19 mouse cellular contexts compared by ENCODE assay signal in the genomic region with DNA sequence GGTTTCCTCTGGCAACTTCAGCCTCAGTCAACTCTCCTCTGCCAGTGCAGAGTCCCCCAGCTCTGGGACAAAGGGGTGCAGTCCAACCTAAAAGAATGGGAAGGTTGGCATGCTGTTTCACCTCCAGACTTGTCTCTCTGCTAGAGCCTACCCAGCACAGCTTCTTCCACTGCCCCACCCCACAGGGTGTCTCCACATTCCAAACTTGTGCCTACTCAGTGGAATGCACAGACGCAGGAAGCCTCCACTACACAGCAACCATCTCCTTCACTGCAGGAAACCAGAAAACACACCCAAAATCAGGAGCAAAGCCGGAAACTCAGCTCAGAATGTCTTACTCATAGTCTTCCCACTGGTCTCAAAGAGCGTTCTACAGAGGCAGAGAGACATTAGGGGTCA. TPM values are rescaled to one million over a fixed set of nuclear protein-coding genes. Genes with fewer than 3 reads are reported as not detected.
DNase-seq lines count a peak whose midpoint lies in the region; ATAC-seq and TF ChIP-seq lines count a peak whose summit lies in the region.
"Had no signal": no experiment of that assay in that cellular context is flagged by ENCODE, and none has a peak within 500 bp of the region (broad histone marks: within the 10 kb centered on the region; RNA-seq: fewer than 3 reads in every experiment).

No protein-coding gene starts in this region.

- TF ChIP-seq CTCF in kidney, adult 2 months (conservative IDR thresholded peaks at IDR 0.05; ENCODE audit: insufficient read depth, insufficient read length, low read depth, low read length): no peak

- peak; percentile 53; the same call in 1 of the 2 replicates for ATAC-seq in hindbrain, embryonic 14.5 days (ENCODE audit: low FRiP score)
- no peak for ATAC-seq in hindbrain, embryonic 16.5 days
- peak; percentile 73; the same call in 1 of the 2 replicates for ATAC-seq in forebrain, embryonic 14.5 days
- ATAC-seq: CD4-positive, CD25-positive, alpha-beta regulatory T cell, adult 4 months had no signal

- no peaks in the 10 kb centered on the region for H3K27me3 ChIP-seq in hindbrain, embryonic 14.5 days (ENCODE audit: control insufficient read depth, insufficient read depth, low read length)
- H3K27me3 ChIP-seq in hindbrain, embryonic 16.5 days (replicated peaks; ENCODE audit: control insufficient read depth, insufficient read depth, low read length): no peaks in the 10 kb centered on the region
- no peaks in the 10 kb centered on the region for H3K27me3 ChIP-seq in forebrain, embryonic 14.5 days (replicated peaks; ENCODE audit: control insufficient read depth, insufficient read depth, low read length)
- H3K27me3 ChIP-seq in kidney, adult 2 months (replicated peaks; ENCODE audit: control insufficient read depth, insufficient read depth, low read length): no peaks in the 10 kb centered on the region
- H3K27me3 ChIP-seq: lung, embryonic 15.5 days had no signal

- H3K4me3 ChIP-seq in hindbrain, embryonic 14.5 days (replicated peaks; ENCODE audit: low read length): no peak overlapping the region
- no peak overlapping the region for H3K4me3 ChIP-seq in hindbrain, embryonic 16.5 days (ENCODE audit: low read length)
- H3K4me3 ChIP-seq in ES-E14 (ENCODE audit: insufficient read depth in 1 of 2, low read depth in 1 of 2, low read length in 2 of 2, poor library complexity in 1 of 2, severe bottlenecking in 1 of 2): no peak overlapping the region
- H3K4me3 ChIP-seq in forebrain, embryonic 14.5 days (ENCODE audit: low read depth, low read length): no peak overlapping the region
- no peak overlapping the region for H3K4me3 ChIP-seq in kidney, adult 2 months (ENCODE audit: insufficient read depth, low read depth, low read length)
- H3K4me3 ChIP-seq: lung, embryonic 15.5 days had no signal

- peaks cover 6% of the 10 kb centered on the region; the same call in 1 of the 2 replicates for H3K4me1 ChIP-seq in hindbrain, embryonic 14.5 days (replicated peaks; ENCODE audit: control insufficient read depth, insufficient read depth, low read length)
- H3K4me1 ChIP-seq in hindbrain, embryonic 16.5 days (ENCODE audit: control insufficient read depth, insufficient read depth, low read depth, low read length): no peaks in the 10 kb centered on the region; the same call in 1 of the 2 replicates
- peaks cover 0 to 21% of the 10 kb centered on the region in 2 experiments; a peak in 2 of 4 replicates for H3K4me1 ChIP-seq in ES-E14 (ENCODE audit: control insufficient read depth in 2 of 2, insufficient read depth in 2 of 2, low read length in 2 of 2, poor library complexity in 1 of 2)
- H3K4me1 ChIP-seq in forebrain, embryonic 14.5 days (ENCODE audit: control insufficient read depth, insufficient read depth, low read length): no peaks in the 10 kb centered on the region
- no peaks in the 10 kb centered on the region for H3K4me1 ChIP-seq in kidney, adult 2 months (ENCODE audit: control insufficient read depth, insufficient read depth, low read length)
- H3K4me1 ChIP-seq: lung, embryonic 15.5 days had no signal

- in situ Hi-C loops in ES-E14 (cut with MboI; ENCODE audit: low sequenced_read_pairs in 2 of 2, unreplicated experiment in 2 of 2): no loop called here

- no peaks in the 10 kb centered on the region for H3K9me3 ChIP-seq in hindbrain, embryonic 14.5 days (ENCODE audit: control insufficient read depth, low read length)
- no peaks in the 10 kb centered on the region for H3K9me3 ChIP-seq in hindbrain, embryonic 16.5 days (ENCODE audit: control insufficient read depth, low read length)
- H3K9me3 ChIP-seq in ES-E14 (ENCODE audit: control insufficient read depth, insufficient read depth, low read depth, low read length): no peaks in the 10 kb centered on the region
- H3K9me3 ChIP-seq in forebrain, embryonic 14.5 days (replicated peaks; ENCODE audit: control insufficient read depth, low read length): no peaks in the 10 kb centered on the region
- H3K9me3 ChIP-seq: lung, embryonic 15.5 days had no signal

- H3K36me3 ChIP-seq in hindbrain, embryonic 14.5 days (replicated peaks; ENCODE audit: control insufficient read depth, insufficient read depth): no peaks in the 10 kb centered on the region
- H3K36me3 ChIP-seq in hindbrain, embryonic 16.5 days (ENCODE audit: control insufficient read depth, insufficient read depth, low read length): no peaks in the 10 kb centered on the region
- H3K36me3 ChIP-seq in ES-E14 (ENCODE audit: control insufficient read depth, insufficient read depth, low read length, poor library complexity, severe bottlenecking): no peaks in the 10 kb centered on the region
- H3K36me3 ChIP-seq in forebrain, embryonic 14.5 days (ENCODE audit: control insufficient read depth, insufficient read depth, low read length): no peaks in the 10 kb centered on the region
- H3K36me3 ChIP-seq in kidney, adult 2 months (ENCODE audit: control insufficient read depth, insufficient read depth, low read length): no peaks in the 10 kb centered on the region
- H3K36me3 ChIP-seq: lung, embryonic 15.5 days had no signal

- no peak for TF ChIP-seq POLR2A in kidney, adult 2 months (IDR thresholded peaks at IDR 0.05; ENCODE audit: low read depth, low read length)

- no peak overlapping the region for H3K27ac ChIP-seq in hindbrain, embryonic 14.5 days
- H3K27ac ChIP-seq in hindbrain, embryonic 16.5 days (ENCODE audit: low read depth, low read length): no peak overlapping the region
- H3K27ac ChIP-seq in ES-E14 (ENCODE audit: insufficient read depth, low read depth, low read length, poor library complexity, severe bottlenecking): no peak overlapping the region; the same call in 1 of the 2 replicates
- no peak overlapping the region for H3K27ac ChIP-seq in forebrain, embryonic 14.5 days (ENCODE audit: low read depth, low read length)
- no peak overlapping the region for H3K27ac ChIP-seq in kidney, adult 2 months (ENCODE audit: insufficient read depth, low read depth, low read length)
- H3K27ac ChIP-seq: lung, embryonic 15.5 days had no signal

- 74% methylated on average over 3 of the region's 3 CpGs for WGBS in hindbrain, embryonic 14.5 days
- WGBS in hindbrain, embryonic 16.5 days: 61% methylated on average over 3 of the region's 3 CpGs
- WGBS in forebrain, embryonic 14.5 days: 76% methylated on average over 3 of the region's 3 CpGs
- WGBS in kidney, adult 2 months: 79% methylated on average over 3 of the region's 3 CpGs

- no peak overlapping the region for H3K4me2 ChIP-seq in hindbrain, embryonic 14.5 days (replicated peaks)
- no peak overlapping the region for H3K4me2 ChIP-seq in hindbrain, embryonic 16.5 days (ENCODE audit: low read length)
- H3K4me2 ChIP-seq in forebrain, embryonic 14.5 days (ENCODE audit: low read length): no peak overlapping the region
- H3K4me2 ChIP-seq: heart, embryonic 11.5 days; lung, embryonic 15.5 days had no signal

- DNase-seq in hindbrain, embryonic 14.5 days (ENCODE audit: low spot score): no peak
- peak; percentile 45 for DNase-seq in 3134 (ENCODE audit: extremely low read depth, insufficient read length, low spot score)
- peak; percentile 40 for DNase-seq in ES-E14 (ENCODE audit: low read depth, low spot score)
- no peak for DNase-seq in forebrain, embryonic 14.5 days (ENCODE audit: low spot score)
- no peak for DNase-seq in embryo, embryonic 10.5 days (ENCODE audit: low spot score)
- no peak for DNase-seq in kidney, adult 2 months
- DNase-seq: adrenal gland, postnatal 10 days; cerebellum, adult 9-10 months; gastrocnemius, postnatal 25 days; heart, postnatal 4 days; kidney, adult 9 months; liver; right cerebral cortex, postnatal 4 days had no signal

- H3K9ac ChIP-seq in hindbrain, embryonic 14.5 days: no peak overlapping the region
- no peak overlapping the region for H3K9ac ChIP-seq in hindbrain, embryonic 16.5 days (ENCODE audit: low read depth, low read length)
- H3K9ac ChIP-seq in ES-E14 (ENCODE audit: insufficient read depth, low read depth, low read length, poor library complexity, severe bottlenecking): no peak overlapping the region
- no peak overlapping the region for H3K9ac ChIP-seq in forebrain, embryonic 14.5 days (ENCODE audit: low read length)
- H3K9ac ChIP-seq: lung, embryonic 15.5 days had no signal

TF ChIP-seq in ES-E14, 5 proteins besides CTCF, POLR2A, EP300 and RAD21:
- TF ChIP-seq ZNF384 (IDR thresholded peaks at IDR 0.05; ENCODE audit: low read depth, low read length) (no peak), ZC3H11A (IDR thresholded peaks at IDR 0.05; ENCODE audit: borderline replicate concordance, low read depth, low read length) (no peak), CHD2 (IDR thresholded peaks at IDR 0.05; ENCODE audit: low read depth, low read length) (no peak), HCFC1 (IDR thresholded peaks at IDR 0.05; ENCODE audit: borderline replicate concordance, insufficient read depth, low read length) (no peak), MAFK (IDR thresholded peaks at IDR 0.05; ENCODE audit: insufficient read depth, low read depth, low read length) (no peak)

RNA-seq across cellular contexts. Expression of gene 1700016C15Rik, which starts 10.6 kb away (rescaled TPM):
- not detected in 2 replicates for polyA plus RNA-seq in hindbrain, embryonic 14.5 days (2014; fragmentation: Nextera tagmentation; extraction: Ambion mirVana)
- not detected in 2 replicates for polyA plus RNA-seq in hindbrain, embryonic 16.5 days (2015; fragmentation: Nextera tagmentation; extraction: Ambion mirVana)
- total RNA-seq in ES-E14 (2012; rRNA removed): not detected in 2 replicates
- polyA plus RNA-seq in forebrain, embryonic 14.5 days (2014; fragmentation: Nextera tagmentation; extraction: Ambion mirVana): not detected in 2 replicates
- polyA plus RNA-seq in kidney, adult 2 months (2012; rRNA removed): 4.0 and 6.5 TPM in 2 replicates
- total RNA-seq: adrenal gland, postnatal 10 days; heart, postnatal 4 days; layer of hippocampus, adult 8-10 months; left cerebral cortex, postnatal 10 days had no signal
- polyA plus RNA-seq: CD4-positive, CD25-positive, alpha-beta regulatory T cell, adult 4 months; heart, embryonic 11.5 days had no signal

Comparison
In these comparisons a context has a peak if more than half of its experiments do, and no peak if none do; other contexts are left out.
1. DNase-seq: peak in 3134 (single experiment) and ES-E14 (single experiment); none in hindbrain, embryonic 14.5 days (single experiment), forebrain, embryonic 14.5 days (single experiment), embryo, embryonic 10.5 days (single experiment) and kidney, adult 2 months (single experiment).